Comparison of ENCODE assay signal across 8 mouse cellular contexts in the genomic region with DNA sequence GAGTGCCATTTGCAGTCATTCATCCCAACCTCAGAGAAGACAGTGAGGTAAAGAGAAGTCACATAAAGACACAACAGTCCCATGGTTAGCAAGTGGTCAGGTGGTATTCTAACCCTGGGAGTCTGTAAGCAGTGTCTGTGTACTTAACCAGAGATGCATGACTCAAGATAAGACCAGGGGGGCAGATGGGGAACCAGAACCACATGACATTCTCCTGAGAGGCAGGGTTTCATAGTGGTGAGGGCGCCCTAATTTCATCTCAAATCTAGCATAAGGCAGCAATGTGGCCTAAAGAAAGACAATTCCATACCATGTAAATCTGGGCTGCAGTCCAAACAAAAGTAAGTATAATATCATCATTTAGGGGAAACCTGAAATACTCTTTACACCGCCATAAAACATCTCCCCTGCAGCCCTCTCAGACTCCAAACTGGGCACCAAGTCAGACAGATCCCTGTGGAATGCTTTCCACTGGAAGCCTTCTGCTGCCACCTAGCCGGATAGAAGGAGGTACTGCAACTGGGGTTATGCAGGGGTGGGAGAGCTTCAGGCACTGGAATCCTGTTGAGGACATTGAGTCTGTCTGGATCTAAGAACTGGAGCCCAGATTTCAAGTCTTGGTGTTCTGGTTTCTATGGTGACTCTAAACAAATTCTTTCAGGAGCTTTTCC.
DNase-seq lines count a peak whose midpoint lies in the region; ATAC-seq and TF ChIP-seq lines count a peak whose summit lies in the region.

No protein-coding gene starts in this region.

- DNase-seq in urinary bladder, adult 18-20 months (ENCODE audit: low spot score in 2 of 2): peak; percentile 5 to 16
- DNase-seq in urinary bladder, postnatal 10 days (ENCODE audit: low spot score): no peak
- peak; percentile 83 for DNase-seq in cerebellum, adult 9-10 months
- peak; percentile 46 to 65 for DNase-seq in frontal cortex, postnatal 10 days (ENCODE audit: low spot score in 2 of 2)
- DNase-seq in limb, embryonic 14.5 days (ENCODE audit: low spot score): peak; percentile 58
- peak; percentile 46 for DNase-seq in ovary, postnatal 36 days (ENCODE audit: low spot score)

- H3K4me1 ChIP-seq in kidney, embryonic 14.5 days (ENCODE audit: control insufficient read depth, insufficient read depth, low read length): no peaks in the 10 kb centered on the region
- no peaks in the 10 kb centered on the region for H3K4me1 ChIP-seq in limb, embryonic 14.5 days (ENCODE audit: control insufficient read depth, insufficient read depth, low read length)

- no peaks in the 10 kb centered on the region for H3K36me3 ChIP-seq in kidney, embryonic 14.5 days (ENCODE audit: control insufficient read depth, insufficient read depth, low read length)
- H3K36me3 ChIP-seq in limb, embryonic 14.5 days (ENCODE audit: control insufficient read depth, insufficient read depth, low read length): no peaks in the 10 kb centered on the region

- peak; percentile 79; the same call in 1 of the 2 replicates for ATAC-seq in kidney, embryonic 14.5 days (ENCODE audit: low FRiP score, low TSS enrichment)
- ATAC-seq in limb, embryonic 14.5 days (ENCODE audit: low FRiP score, low read depth): peak; percentile 77; the same call in 1 of the 2 replicates
- no peak for ATAC-seq in erythroid progenitor cell, adult 5-6 weeks (replicated peaks; ENCODE audit: low FRiP score, poor library complexity, severe bottlenecking)

- no peak overlapping the region for H3K27ac ChIP-seq in kidney, embryonic 14.5 days (ENCODE audit: low read depth, low read length)
- H3K27ac ChIP-seq in limb, embryonic 14.5 days (replicated peaks; ENCODE audit: low read depth, low read length): no peak overlapping the region

- no peaks in the 10 kb centered on the region for H3K27me3 ChIP-seq in kidney, embryonic 14.5 days (ENCODE audit: control insufficient read depth, insufficient read depth, low read length)
- H3K27me3 ChIP-seq in limb, embryonic 14.5 days (ENCODE audit: control insufficient read depth, insufficient read depth, low read length): no peaks in the 10 kb centered on the region

- WGBS in kidney, embryonic 14.5 days: 51% methylated on average over 3 of the region's 3 CpGs
- WGBS in limb, embryonic 14.5 days: 36% methylated on average over 3 of the region's 3 CpGs

- H3K4me3 ChIP-seq in kidney, embryonic 14.5 days (ENCODE audit: low read length): no peak overlapping the region
- no peak overlapping the region for H3K4me3 ChIP-seq in limb, embryonic 14.5 days (replicated peaks; ENCODE audit: low read length)

- no peak for TF ChIP-seq POLR2A in limb, embryonic 14.5 days (IDR thresholded peaks at IDR 0.05; ENCODE audit: borderline replicate concordance, extremely low read depth, insufficient read depth, insufficient read length)

- no peaks in the 10 kb centered on the region for H3K9me3 ChIP-seq in kidney, embryonic 14.5 days (ENCODE audit: control insufficient read depth, low read length)
- H3K9me3 ChIP-seq in limb, embryonic 14.5 days (ENCODE audit: control insufficient read depth, low read length): no peaks in the 10 kb centered on the region

- no peak overlapping the region for H3K4me2 ChIP-seq in kidney, embryonic 14.5 days (replicated peaks; ENCODE audit: low read depth, low read length)
- no peak overlapping the region for H3K4me2 ChIP-seq in limb, embryonic 14.5 days (replicated peaks; ENCODE audit: low read depth, low read length, severe bottlenecking)

- no peak overlapping the region for H3K9ac ChIP-seq in kidney, embryonic 14.5 days (ENCODE audit: low read depth, low read length)
- no peak overlapping the region for H3K9ac ChIP-seq in limb, embryonic 14.5 days (ENCODE audit: low read depth, low read length, severe bottlenecking)
